Mouse (Mus musculus): Measurements from ENCODE around the gene Nsmce4a.
"Not testable (repeated sequence)": the region's sequence is repeated elsewhere in the genome, so short reads cannot be mapped to it uniquely, and the experiment has no call there.

Gene Nsmce4a

GRCm38 (mm10) chr7:130572821-130573220 is at the start of gene Nsmce4a:
Gene Nsmce4a, minus strand, starts transcription at chr7:130573118.
- no peak for DNase-seq

- DNase-seq: no peak
Measured at GRCm38 (mm10) chr7:130622359-130622758, 49.4 kb upstream of the Nsmce4a start.

- no peak for DNase-seq
Measured at GRCm38 (mm10) chr7:130621953-130622352, 49.0 kb upstream of the Nsmce4a start.

GRCm38 (mm10) chr7:130621068-130621467 is 48.1 kb upstream of the Nsmce4a start:
- no peak for DNase-seq

- DNase-seq: no peak
Measured at GRCm38 (mm10) chr7:130617591-130617990, 44.7 kb upstream of the Nsmce4a start.

- no peak for DNase-seq
Measured at GRCm38 (mm10) chr7:130613973-130614372, 41.1 kb upstream of the Nsmce4a start.

GRCm38 (mm10) chr7:130606958-130607357 is 34.0 kb upstream of the Nsmce4a start:
- no peak for DNase-seq

- DNase-seq: peak; percentile 25
Measured at GRCm38 (mm10) chr7:130605111-130605510, 32.2 kb upstream of the Nsmce4a start.

GRCm38 (mm10) chr7:130604390-130604789 is 31.5 kb upstream of the Nsmce4a start:
- no peak for DNase-seq

- DNase-seq: no peak
Measured at GRCm38 (mm10) chr7:130603556-130603955, 30.6 kb upstream of the Nsmce4a start.

- no peak for DNase-seq
Measured at GRCm38 (mm10) chr7:130602804-130603203, 29.9 kb upstream of the Nsmce4a start.

GRCm38 (mm10) chr7:130600546-130600945 is 27.6 kb upstream of the Nsmce4a start:
- DNase-seq: no peak

GRCm38 (mm10) chr7:130600074-130600473 is 27.2 kb upstream of the Nsmce4a start:
- DNase-seq: no peak

GRCm38 (mm10) chr7:130597546-130597945 is 24.6 kb upstream of the Nsmce4a start:
- no peak for DNase-seq

- not testable (repeated sequence) for DNase-seq
Measured at GRCm38 (mm10) chr7:130596079-130596855, 23.3 kb upstream of the Nsmce4a start.

- DNase-seq: not testable (repeated sequence)
Measured at GRCm38 (mm10) chr7:130593375-130594239, 20.7 kb upstream of the Nsmce4a start.

- not testable (repeated sequence) for DNase-seq
Measured at GRCm38 (mm10) chr7:130592975-130593374, 20.1 kb upstream of the Nsmce4a start.

GRCm38 (mm10) chr7:130590845-130591437 is 18.0 kb upstream of the Nsmce4a start:
- no peak for DNase-seq

- no peak for DNase-seq
Measured at GRCm38 (mm10) chr7:130590081-130590828, 17.3 kb upstream of the Nsmce4a start.

GRCm38 (mm10) chr7:130586521-130587072 is 13.7 kb upstream of the Nsmce4a start:
- DNase-seq: peak; percentile 54

- no peak for DNase-seq
Measured at GRCm38 (mm10) chr7:130578607-130579006, 5.7 kb upstream of the Nsmce4a start.

- DNase-seq: no peak
Measured at GRCm38 (mm10) chr7:130578066-130578465, 5.1 kb upstream of the Nsmce4a start.

Measured in lung, postnatal 14 days (tissue).